Mouse (Mus musculus): ENCODE results near the gene Ccdc34. TPM values are rescaled to one million over a fixed set of nuclear protein-coding genes. Genes with fewer than 3 reads are reported as not detected.

Ccdc34 gene
- polyA plus RNA-seq, 1 experiment = 16.2 TPM

GRCm38 (mm10) chr2:109987946-109988345 lies 29.7 kb upstream of the Ccdc34 start:
- no peak overlapping the region for H3K27ac ChIP-seq (ENCODE audit: control insufficient read depth, insufficient read depth, low read depth, low read length)
- no peak overlapping the region for H3K4me3 ChIP-seq (ENCODE audit: control insufficient read depth, low read depth, low read length)
- no peaks in the 10 kb centered on the region for H3K27me3 ChIP-seq (ENCODE audit: control insufficient read depth, insufficient read depth, low read length)
- H3K36me3 ChIP-seq (ENCODE audit: control insufficient read depth, insufficient read depth, low read length) = no peaks in the 10 kb centered on the region
- no peaks in the 10 kb centered on the region for H3K4me1 ChIP-seq (ENCODE audit: control insufficient read depth, insufficient read depth, low read length)
- TF ChIP-seq POLR2A (IDR thresholded peaks at IDR 0.05; ENCODE audit: control insufficient read depth, low read depth, low read length) (no peak), CTCF (IDR thresholded peaks at IDR 0.05; ENCODE audit: control insufficient read depth, insufficient read depth, insufficient replicate concordance, low read depth, low read length) (no peak)

GRCm38 (mm10) chr2:109989196-109989595 lies 28.4 kb upstream of the Ccdc34 start:
- TF ChIP-seq POLR2A (IDR thresholded peaks at IDR 0.05; ENCODE audit: control insufficient read depth, low read depth, low read length) (no peak), CTCF (IDR thresholded peaks at IDR 0.05; ENCODE audit: control insufficient read depth, insufficient read depth, insufficient replicate concordance, low read depth, low read length) (no peak)
- Histone ChIP-seq H3K27ac (ENCODE audit: control insufficient read depth, insufficient read depth, low read depth, low read length) (no peak overlapping the region), H3K4me3 (ENCODE audit: control insufficient read depth, low read depth, low read length) (no peak overlapping the region)

GRCm38 (mm10) chr2:109989679-109990473 lies 27.7 kb upstream of the Ccdc34 start:
- no peak overlapping the region for H3K4me3 ChIP-seq (ENCODE audit: control insufficient read depth, low read depth, low read length)
- H3K36me3 ChIP-seq (ENCODE audit: control insufficient read depth, insufficient read depth, low read length) = no peaks in the 10 kb centered on the region
- no peaks in the 10 kb centered on the region for H3K4me1 ChIP-seq (ENCODE audit: control insufficient read depth, insufficient read depth, low read length)
- no peak for TF ChIP-seq CTCF (IDR thresholded peaks at IDR 0.05; ENCODE audit: control insufficient read depth, insufficient read depth, insufficient replicate concordance, low read depth, low read length)
- TF ChIP-seq POLR2A (IDR thresholded peaks at IDR 0.05; ENCODE audit: control insufficient read depth, low read depth, low read length) = no peak
- H3K27me3 ChIP-seq (ENCODE audit: control insufficient read depth, insufficient read depth, low read length) = no peaks in the 10 kb centered on the region
- no peak overlapping the region for H3K27ac ChIP-seq (ENCODE audit: control insufficient read depth, insufficient read depth, low read depth, low read length)

More at GRCm38 (mm10) chr2:109989196-109989595, 28.4 kb upstream of the Ccdc34 start:
- H3K4me1 ChIP-seq (ENCODE audit: control insufficient read depth, insufficient read depth, low read length) = no peaks in the 10 kb centered on the region
- no peaks in the 10 kb centered on the region for H3K36me3 ChIP-seq (ENCODE audit: control insufficient read depth, insufficient read depth, low read length)
- H3K27me3 ChIP-seq (ENCODE audit: control insufficient read depth, insufficient read depth, low read length) = no peaks in the 10 kb centered on the region

- Histone ChIP-seq H3K36me3 (ENCODE audit: control insufficient read depth, insufficient read depth, low read length) (no peaks in the 10 kb centered on the region), H3K4me1 (ENCODE audit: control insufficient read depth, insufficient read depth, low read length) (no peaks in the 10 kb centered on the region), H3K27ac (ENCODE audit: control insufficient read depth, insufficient read depth, low read depth, low read length) (no peak overlapping the region), H3K27me3 (ENCODE audit: control insufficient read depth, insufficient read depth, low read length) (no peaks in the 10 kb centered on the region), H3K4me3 (ENCODE audit: control insufficient read depth, low read depth, low read length) (no peak overlapping the region)
- no peak for TF ChIP-seq CTCF (IDR thresholded peaks at IDR 0.05; ENCODE audit: control insufficient read depth, insufficient read depth, insufficient replicate concordance, low read depth, low read length)
- TF ChIP-seq POLR2A (IDR thresholded peaks at IDR 0.05; ENCODE audit: control insufficient read depth, low read depth, low read length) = no peak
Observed at GRCm38 (mm10) chr2:109991754-109992153, 25.9 kb upstream of the Ccdc34 start.

- Histone ChIP-seq H3K4me1 (ENCODE audit: control insufficient read depth, insufficient read depth, low read length) (no peaks in the 10 kb centered on the region), H3K27me3 (ENCODE audit: control insufficient read depth, insufficient read depth, low read length) (no peaks in the 10 kb centered on the region), H3K27ac (ENCODE audit: control insufficient read depth, insufficient read depth, low read depth, low read length) (no peak overlapping the region), H3K4me3 (ENCODE audit: control insufficient read depth, low read depth, low read length) (no peak overlapping the region), H3K36me3 (ENCODE audit: control insufficient read depth, insufficient read depth, low read length) (no peaks in the 10 kb centered on the region)
- no peak for TF ChIP-seq POLR2A (IDR thresholded peaks at IDR 0.05; ENCODE audit: control insufficient read depth, low read depth, low read length)
- no peak for TF ChIP-seq CTCF (IDR thresholded peaks at IDR 0.05; ENCODE audit: control insufficient read depth, insufficient read depth, insufficient replicate concordance, low read depth, low read length)
Observed at GRCm38 (mm10) chr2:109992448-109993073, 25.1 kb upstream of the Ccdc34 start.

GRCm38 (mm10) chr2:109993404-109993803 lies 24.2 kb upstream of the Ccdc34 start:
- Histone ChIP-seq H3K4me1 (ENCODE audit: control insufficient read depth, insufficient read depth, low read length) (no peaks in the 10 kb centered on the region), H3K27me3 (ENCODE audit: control insufficient read depth, insufficient read depth, low read length) (no peaks in the 10 kb centered on the region), H3K27ac (ENCODE audit: control insufficient read depth, insufficient read depth, low read depth, low read length) (no peak overlapping the region)

GRCm38 (mm10) chr2:109995061-109995460 lies 22.6 kb upstream of the Ccdc34 start:
- Histone ChIP-seq H3K4me1 (ENCODE audit: control insufficient read depth, insufficient read depth, low read length) (no peaks in the 10 kb centered on the region), H3K27me3 (ENCODE audit: control insufficient read depth, insufficient read depth, low read length) (no peaks in the 10 kb centered on the region)
- TF ChIP-seq CTCF (IDR thresholded peaks at IDR 0.05; ENCODE audit: control insufficient read depth, insufficient read depth, insufficient replicate concordance, low read depth, low read length) = no peak

More at GRCm38 (mm10) chr2:109993404-109993803, 24.2 kb upstream of the Ccdc34 start:
- Histone ChIP-seq H3K36me3 (ENCODE audit: control insufficient read depth, insufficient read depth, low read length) (no peaks in the 10 kb centered on the region), H3K4me3 (ENCODE audit: control insufficient read depth, low read depth, low read length) (no peak overlapping the region)
- TF ChIP-seq CTCF (IDR thresholded peaks at IDR 0.05; ENCODE audit: control insufficient read depth, insufficient read depth, insufficient replicate concordance, low read depth, low read length) (no peak), POLR2A (IDR thresholded peaks at IDR 0.05; ENCODE audit: control insufficient read depth, low read depth, low read length) (no peak)

More at GRCm38 (mm10) chr2:109995061-109995460, 22.6 kb upstream of the Ccdc34 start:
- Histone ChIP-seq H3K4me3 (ENCODE audit: control insufficient read depth, low read depth, low read length) (no peak overlapping the region), H3K36me3 (ENCODE audit: control insufficient read depth, insufficient read depth, low read length) (no peaks in the 10 kb centered on the region), H3K27ac (ENCODE audit: control insufficient read depth, insufficient read depth, low read depth, low read length) (no peak overlapping the region)

All from testis, adult 2 months (tissue).